Mouse (Mus musculus) CD4-positive, CD25-positive, alpha-beta regulatory T cell, adult 2 months (primary cell): Measurements from ENCODE around the gene Olfr714.
"Not testable (repeated sequence)": the region's sequence is repeated elsewhere in the genome, so short reads cannot be mapped to it uniquely, and the experiment has no call there.

Experiments
- DNase-seq: peaks from one replicate; pipeline ENCODE4 v3.0.0-alpha.2; 2012; ENCODE audit warnings: low read depth, low spot score

Olfr714 gene

GRCm38 (mm10) chr7:107070681-107071080 is at the start of gene Olfr714:
Olfr714 (plus strand) TSS chr7:107070981.
- DNase-seq: no peak

- DNase-seq: no peak
Observed at GRCm38 (mm10) chr7:107030874-107031273, 39.9 kb upstream of the Olfr714 start, which contains the start of gene Olfr713. Olfr713 (plus strand) TSS chr7:107031174.

- no peak for DNase-seq
Observed at GRCm38 (mm10) chr7:107039934-107040563, 30.7 kb upstream of the Olfr714 start.

- no peak for DNase-seq
Observed at GRCm38 (mm10) chr7:107043136-107043535, 27.6 kb upstream of the Olfr714 start.

GRCm38 (mm10) chr7:107044407-107044806 is 26.4 kb upstream of the Olfr714 start:
- no peak for DNase-seq

- peak; percentile 69 for DNase-seq
Observed at GRCm38 (mm10) chr7:107045833-107046232, 24.9 kb upstream of the Olfr714 start.

- DNase-seq: no peak
Observed at GRCm38 (mm10) chr7:107047578-107047977, 23.2 kb upstream of the Olfr714 start.

- DNase-seq: no peak
Observed at GRCm38 (mm10) chr7:107092920-107093319, 22.1 kb downstream of the Olfr714 start, which contains the start of gene Olfr17. Olfr17 (plus strand) TSS chr7:107093220.

GRCm38 (mm10) chr7:107110269-107110668 is 39.5 kb downstream of the Olfr714 start, which contains the start of gene Olfr715b:
Olfr715b (minus strand) TSS chr7:107110369.
- DNase-seq: not testable (repeated sequence)
